Mouse (Mus musculus): Measurements from ENCODE around the gene Dhx38. TPM values are rescaled to one million over a fixed set of nuclear protein-coding genes. Genes with fewer than 3 reads are reported as not detected.

Dhx38 gene
- polyA plus RNA-seq, 1 experiment, result 27.3 TPM

GRCm38 (mm10) chr8:109542165-109542564 is 23.5 kb downstream of the Dhx38 start:
- 67% methylated on average over 5 of the region's 5 CpGs for WGBS
- H3K4me3 ChIP-seq (replicated peaks; ENCODE audit: control insufficient read depth, low read depth, low read length), result no peak overlapping the region
- H3K27ac ChIP-seq (ENCODE audit: control insufficient read depth, insufficient read depth, low read depth, low read length, poor library complexity), result no peak overlapping the region
- no peaks in the 10 kb centered on the region for H3K4me1 ChIP-seq (ENCODE audit: control insufficient read depth, insufficient read depth, low read length)
- no peak for TF ChIP-seq POLR2A (IDR thresholded peaks at IDR 0.05; ENCODE audit: borderline replicate concordance, control insufficient read depth, low read depth, low read length)
- no peak for TF ChIP-seq CTCF (IDR thresholded peaks at IDR 0.05; ENCODE audit: control insufficient read depth, insufficient read depth, low read length)

GRCm38 (mm10) chr8:109536703-109537102 is 29.0 kb downstream of the Dhx38 start:
- no peak overlapping the region for H3K27ac ChIP-seq (ENCODE audit: control insufficient read depth, insufficient read depth, low read depth, low read length, poor library complexity)
- WGBS, result 15% methylated on average over 5 of the region's 5 CpGs
- H3K4me1 ChIP-seq (ENCODE audit: control insufficient read depth, insufficient read depth, low read length), result no peaks in the 10 kb centered on the region
- no peak for TF ChIP-seq POLR2A (IDR thresholded peaks at IDR 0.05; ENCODE audit: borderline replicate concordance, control insufficient read depth, low read depth, low read length)
- peak; percentile 87 for TF ChIP-seq CTCF (IDR thresholded peaks at IDR 0.05; ENCODE audit: control insufficient read depth, insufficient read depth, low read length)
- no peak overlapping the region for H3K4me3 ChIP-seq (replicated peaks; ENCODE audit: control insufficient read depth, low read depth, low read length)

GRCm38 (mm10) chr8:109535140-109535990 is 30.3 kb downstream of the Dhx38 start:
- WGBS, result 84% methylated on average over 19 of the region's 19 CpGs
- Histone ChIP-seq H3K4me1 (ENCODE audit: control insufficient read depth, insufficient read depth, low read length) (no peaks in the 10 kb centered on the region), H3K27ac (ENCODE audit: control insufficient read depth, insufficient read depth, low read depth, low read length, poor library complexity) (no peak overlapping the region), H3K4me3 (replicated peaks; ENCODE audit: control insufficient read depth, low read depth, low read length) (no peak overlapping the region)
- TF ChIP-seq CTCF (IDR thresholded peaks at IDR 0.05; ENCODE audit: control insufficient read depth, insufficient read depth, low read length), result peak; percentile 39
- no peak for TF ChIP-seq POLR2A (IDR thresholded peaks at IDR 0.05; ENCODE audit: borderline replicate concordance, control insufficient read depth, low read depth, low read length)

- 64% methylated on average over 2 of the region's 2 CpGs for WGBS
- Histone ChIP-seq H3K27ac (ENCODE audit: control insufficient read depth, insufficient read depth, low read depth, low read length, poor library complexity) (no peak overlapping the region), H3K4me3 (replicated peaks; ENCODE audit: control insufficient read depth, low read depth, low read length) (no peak overlapping the region), H3K4me1 (ENCODE audit: control insufficient read depth, insufficient read depth, low read length) (no peaks in the 10 kb centered on the region)
- TF ChIP-seq POLR2A (IDR thresholded peaks at IDR 0.05; ENCODE audit: borderline replicate concordance, control insufficient read depth, low read depth, low read length) (no peak), CTCF (IDR thresholded peaks at IDR 0.05; ENCODE audit: control insufficient read depth, insufficient read depth, low read length) (no peak)
Observed at GRCm38 (mm10) chr8:109524008-109524407, 41.7 kb downstream of the Dhx38 start.

- no peaks in the 10 kb centered on the region for H3K4me1 ChIP-seq (ENCODE audit: control insufficient read depth, insufficient read depth, low read length)
- 68% methylated on average over 5 of the region's 5 CpGs for WGBS
- H3K4me3 ChIP-seq (replicated peaks; ENCODE audit: control insufficient read depth, low read depth, low read length), result no peak overlapping the region
- no peak overlapping the region for H3K27ac ChIP-seq (ENCODE audit: control insufficient read depth, insufficient read depth, low read depth, low read length, poor library complexity)
- TF ChIP-seq POLR2A (IDR thresholded peaks at IDR 0.05; ENCODE audit: borderline replicate concordance, control insufficient read depth, low read depth, low read length) (no peak), CTCF (IDR thresholded peaks at IDR 0.05; ENCODE audit: control insufficient read depth, insufficient read depth, low read length) (no peak)
Observed at GRCm38 (mm10) chr8:109505560-109505959, 60.1 kb downstream of the Dhx38 start.

GRCm38 (mm10) chr8:109503566-109503965 is 62.1 kb downstream of the Dhx38 start:
- TF ChIP-seq CTCF (IDR thresholded peaks at IDR 0.05; ENCODE audit: control insufficient read depth, insufficient read depth, low read length) (no peak), POLR2A (IDR thresholded peaks at IDR 0.05; ENCODE audit: borderline replicate concordance, control insufficient read depth, low read depth, low read length) (no peak)
- no peak overlapping the region for H3K27ac ChIP-seq (ENCODE audit: control insufficient read depth, insufficient read depth, low read depth, low read length, poor library complexity)
- no peaks in the 10 kb centered on the region for H3K4me1 ChIP-seq (ENCODE audit: control insufficient read depth, insufficient read depth, low read length)
- WGBS, result 80% methylated on average over 1 of the region's 1 CpGs
- no peak overlapping the region for H3K4me3 ChIP-seq (replicated peaks; ENCODE audit: control insufficient read depth, low read depth, low read length)

GRCm38 (mm10) chr8:109499009-109499717 is 66.5 kb downstream of the Dhx38 start:
- no peak for TF ChIP-seq POLR2A (IDR thresholded peaks at IDR 0.05; ENCODE audit: borderline replicate concordance, control insufficient read depth, low read depth, low read length)
- TF ChIP-seq CTCF (IDR thresholded peaks at IDR 0.05; ENCODE audit: control insufficient read depth, insufficient read depth, low read length), result no peak
- no peak overlapping the region for H3K27ac ChIP-seq (ENCODE audit: control insufficient read depth, insufficient read depth, low read depth, low read length, poor library complexity)
- WGBS, result 87% methylated on average over 16 of the region's 16 CpGs
- no peaks in the 10 kb centered on the region for H3K4me1 ChIP-seq (ENCODE audit: control insufficient read depth, insufficient read depth, low read length)
- no peak overlapping the region for H3K4me3 ChIP-seq (replicated peaks; ENCODE audit: control insufficient read depth, low read depth, low read length)

Other genes starting within 250 kb of the Dhx38 start
- not detected in 2 replicates for gene Pmfbp1, start 71.8 kb downstream of the Dhx38 start, polyA plus RNA-seq (2011; ENCODE audit: insufficient read depth, insufficient read length, low replicate concordance, missing spikeins)
- gene Txnl4b, start within 50 bp of the Dhx38 start, polyA plus RNA-seq (2011; ENCODE audit: insufficient read depth, insufficient read length, low replicate concordance, missing spikeins), result 7.0 and 16.2 TPM in 2 replicates
- gene Hp, start 13.3 kb upstream of the Dhx38 start, polyA plus RNA-seq (2011; ENCODE audit: insufficient read depth, insufficient read length, low replicate concordance, missing spikeins), result 219 and 732 TPM in 2 replicates
- gene Dhodh, start 42.8 kb upstream of the Dhx38 start, polyA plus RNA-seq (2011; ENCODE audit: insufficient read depth, insufficient read length, low replicate concordance, missing spikeins), result 5.0 and 12.8 TPM in 2 replicates
- 3.9 and 8.3 TPM in 2 replicates for gene Pkd1l3, start 48.7 kb upstream of the Dhx38 start, polyA plus RNA-seq (2011; ENCODE audit: insufficient read depth, insufficient read length, low replicate concordance, missing spikeins)
- 45.9 and 55.7 TPM in 2 replicates for gene Ist1, start 127.4 kb upstream of the Dhx38 start, polyA plus RNA-seq (2011; ENCODE audit: insufficient read depth, insufficient read length, low replicate concordance, missing spikeins)
- gene Zfp821, start 139.7 kb upstream of the Dhx38 start, polyA plus RNA-seq (2011; ENCODE audit: insufficient read depth, insufficient read length, low replicate concordance, missing spikeins), result 10.8 and 18.6 TPM in 2 replicates
- gene Atxn1l, start 171.9 kb upstream of the Dhx38 start, polyA plus RNA-seq (2011; ENCODE audit: insufficient read depth, insufficient read length, low replicate concordance, missing spikeins), result 5.3 and 5.8 TPM in 2 replicates
- gene Ap1g1, start 212.7 kb upstream of the Dhx38 start, polyA plus RNA-seq (2011; ENCODE audit: insufficient read depth, insufficient read length, low replicate concordance, missing spikeins), result 25.8 and 34.5 TPM in 2 replicates